Mouse (Mus musculus): ENCODE results near the gene Wdr44. TPM values are rescaled to one million over a fixed set of nuclear protein-coding genes. Genes with fewer than 3 reads are reported as not detected.
"Not testable (repeated sequence)": the region's sequence is repeated elsewhere in the genome, so short reads cannot be mapped to it uniquely, and the experiment has no call there.

The Wdr44 gene
- polyA plus RNA-seq, 1 experiment from 2014 or later, result 4.7 TPM

DNA sequence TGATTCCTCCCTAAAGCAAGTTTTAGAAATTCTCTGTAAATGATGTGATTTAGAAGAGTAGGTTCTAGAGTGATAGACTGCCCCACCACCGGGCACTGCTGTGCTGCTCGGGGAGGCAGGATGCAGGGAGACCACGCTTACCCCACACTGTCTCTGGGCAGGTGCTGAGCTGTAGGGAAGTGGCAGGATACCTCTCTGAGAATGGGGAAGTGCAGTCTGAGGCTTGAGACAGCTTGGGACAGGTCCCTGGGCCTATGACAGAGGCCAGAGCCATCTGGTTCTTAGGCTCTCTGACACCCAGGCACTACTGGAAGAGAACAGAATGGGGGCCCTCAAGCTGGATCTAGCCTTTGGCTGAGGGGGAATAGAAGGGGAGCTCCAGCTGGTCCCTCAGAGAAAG, 114.3 kb downstream of the Wdr44 start:
- Histone ChIP-seq H3K36me3 (ENCODE audit: control insufficient read depth, insufficient read depth) (no peaks in the 10 kb centered on the region), H3K9ac (ENCODE audit: low read depth, low read length) (no peak overlapping the region), H3K9me3 (replicated peaks; ENCODE audit: control insufficient read depth, low read length) (no peaks in the 10 kb centered on the region), H3K4me2 (ENCODE audit: low read depth, low read length) (no peak overlapping the region), H3K27me3 (ENCODE audit: control insufficient read depth, insufficient read depth, low read depth, low read length) (no peaks in the 10 kb centered on the region), H3K27ac (ENCODE audit: low read length) (no peak overlapping the region), H3K4me3 (ENCODE audit: low read depth, low read length) (no peak overlapping the region), H3K4me1 (ENCODE audit: control insufficient read depth, low read depth, low read length) (no peaks in the 10 kb centered on the region)
- 65% methylated on average over 3 of the region's 3 CpGs for WGBS (ENCODE audit: insufficient replicate concordance)
- ATAC-seq (ENCODE audit: low read depth), result no peak

DNA sequence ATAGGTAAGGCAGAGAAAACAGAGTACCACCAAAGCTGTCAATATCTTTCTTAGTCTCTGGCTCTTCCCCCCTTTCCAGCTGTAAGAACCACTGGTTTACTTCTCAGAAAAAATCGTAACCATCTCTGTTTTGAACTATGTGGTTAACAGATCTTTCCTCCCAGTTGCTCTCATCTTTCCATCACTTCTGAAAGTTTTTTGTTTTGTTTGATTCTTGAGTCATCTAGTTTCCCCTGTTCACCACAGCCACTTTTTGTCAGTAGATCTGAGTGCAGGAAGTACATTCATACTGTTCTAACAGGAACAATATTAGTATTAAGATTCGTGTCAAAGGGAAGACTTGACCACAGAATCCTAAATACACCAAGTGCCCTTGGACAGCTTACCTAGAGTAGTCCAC, 117.5 kb downstream of the Wdr44 start:
- H3K27me3 ChIP-seq (ENCODE audit: control insufficient read depth, insufficient read depth, low read depth, low read length), result no peaks in the 10 kb centered on the region
- H3K9me3 ChIP-seq (replicated peaks; ENCODE audit: control insufficient read depth, low read length), result no peaks in the 10 kb centered on the region
- no peak overlapping the region for H3K4me3 ChIP-seq (ENCODE audit: low read depth, low read length)
- H3K27ac ChIP-seq (ENCODE audit: low read length), result no peak overlapping the region
- no peaks in the 10 kb centered on the region for H3K4me1 ChIP-seq (ENCODE audit: control insufficient read depth, low read depth, low read length)
- 52% methylated on average over 2 of the region's 2 CpGs for WGBS (ENCODE audit: insufficient replicate concordance)
- ATAC-seq (ENCODE audit: low read depth), result no peak
- H3K36me3 ChIP-seq (ENCODE audit: control insufficient read depth, insufficient read depth), result no peaks in the 10 kb centered on the region
- H3K9ac ChIP-seq (ENCODE audit: low read depth, low read length), result no peak overlapping the region
- no peak overlapping the region for H3K4me2 ChIP-seq (ENCODE audit: low read depth, low read length)

DNA sequence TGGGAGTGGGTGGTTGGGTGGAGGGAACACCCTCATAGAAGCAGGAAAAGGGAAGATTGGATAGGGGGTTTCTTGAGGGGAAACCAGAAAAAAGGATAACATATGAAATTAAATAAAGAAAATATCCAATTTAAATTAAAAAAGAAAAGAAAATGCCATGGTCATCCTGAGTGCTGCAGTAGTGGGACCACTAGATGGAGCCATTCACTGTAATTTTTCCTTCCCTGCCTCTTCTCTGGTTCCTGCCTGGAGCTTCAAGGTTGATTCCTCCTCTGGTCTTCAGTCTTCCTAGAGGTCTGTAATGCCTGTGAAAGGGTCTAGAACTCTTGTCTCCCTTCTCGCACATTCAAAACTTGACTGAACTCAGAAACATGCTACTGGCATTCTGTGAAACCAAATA, 120.4 kb downstream of the Wdr44 start:
- H3K36me3 ChIP-seq (ENCODE audit: control insufficient read depth, insufficient read depth); H3K4me2 ChIP-seq (ENCODE audit: low read depth, low read length); H3K9ac ChIP-seq (ENCODE audit: low read depth, low read length); ATAC-seq (ENCODE audit: low read depth); H3K9me3 ChIP-seq (replicated peaks; ENCODE audit: control insufficient read depth, low read length); H3K27me3 ChIP-seq (ENCODE audit: control insufficient read depth, insufficient read depth, low read depth, low read length); H3K4me3 ChIP-seq (ENCODE audit: low read depth, low read length); H3K27ac ChIP-seq (ENCODE audit: low read length); H3K4me1 ChIP-seq (ENCODE audit: control insufficient read depth, low read depth, low read length): not testable (repeated sequence)
- WGBS (ENCODE audit: insufficient replicate concordance), result 63% methylated on average over 1 of the region's 1 CpGs

DNA sequence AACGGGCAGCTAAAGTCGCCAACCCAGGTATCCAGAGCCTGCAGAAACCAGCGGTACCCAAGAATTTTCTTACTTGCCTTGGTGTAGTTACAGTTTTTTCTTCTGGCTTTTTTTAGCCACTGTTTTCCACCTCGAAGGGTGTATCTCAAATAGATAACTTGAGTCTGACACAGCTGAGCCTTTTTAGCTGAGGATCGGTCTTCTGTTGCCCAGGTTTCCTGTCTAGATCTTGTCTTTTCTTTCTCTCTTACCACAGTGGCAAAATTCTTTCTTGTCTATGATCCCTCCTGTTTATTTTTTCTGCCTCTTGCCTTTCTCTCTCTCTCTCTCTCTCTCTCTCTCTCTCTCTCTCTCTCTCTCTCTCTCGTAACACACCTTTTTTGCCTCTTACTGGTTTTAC, 130.0 kb downstream of the Wdr44 start:
- 57% methylated on average over 6 of the region's 6 CpGs for WGBS (ENCODE audit: insufficient replicate concordance)
- H3K4me2 ChIP-seq (ENCODE audit: low read depth, low read length); ATAC-seq (ENCODE audit: low read depth); H3K9me3 ChIP-seq (replicated peaks; ENCODE audit: control insufficient read depth, low read length); H3K4me1 ChIP-seq (ENCODE audit: control insufficient read depth, low read depth, low read length); H3K27ac ChIP-seq (ENCODE audit: low read length); H3K27me3 ChIP-seq (ENCODE audit: control insufficient read depth, insufficient read depth, low read depth, low read length); H3K4me3 ChIP-seq (ENCODE audit: low read depth, low read length); H3K36me3 ChIP-seq (ENCODE audit: control insufficient read depth, insufficient read depth); H3K9ac ChIP-seq (ENCODE audit: low read depth, low read length): not testable (repeated sequence)

DNA sequence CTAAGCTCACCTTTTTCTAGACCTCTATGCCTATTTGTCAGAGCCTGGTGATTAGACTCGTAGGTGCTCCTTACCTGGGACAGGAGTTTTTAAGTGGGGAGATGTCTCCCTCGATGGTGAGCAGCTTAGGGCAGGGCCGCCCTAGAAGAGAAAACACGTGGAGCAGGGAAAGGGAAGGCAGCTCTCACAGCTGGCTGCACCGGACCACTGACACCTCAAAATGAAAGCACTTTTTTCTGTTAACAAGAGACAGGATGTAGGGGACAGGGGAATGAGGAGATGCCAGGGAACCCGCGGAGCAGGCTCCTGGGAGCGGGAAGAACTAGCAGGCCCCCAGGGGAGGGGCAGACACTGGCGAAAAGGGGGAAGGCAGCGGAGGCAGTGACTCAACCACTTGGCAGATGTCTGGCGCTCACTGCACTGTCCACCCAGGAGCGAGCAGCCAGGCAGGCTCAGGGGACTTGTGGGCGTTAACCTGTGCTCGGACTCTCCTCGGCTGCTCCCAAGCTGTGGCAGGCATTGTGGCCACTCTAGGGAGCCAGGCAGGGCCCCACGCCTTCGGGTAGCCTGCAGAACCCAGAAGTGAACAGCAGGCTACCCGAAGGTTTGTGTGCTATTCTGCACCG, 130.7 kb downstream of the Wdr44 start:
- 0 out of 2 replicates have a peak overlapping the region, but pooled peaks have one; percentile 6 for H3K4me2 ChIP-seq (ENCODE audit: low read depth, low read length)
- no peak overlapping the region for H3K27ac ChIP-seq (ENCODE audit: low read length)
- H3K9me3 ChIP-seq (replicated peaks; ENCODE audit: control insufficient read depth, low read length), result no peaks in the 10 kb centered on the region
- H3K27me3 ChIP-seq (ENCODE audit: control insufficient read depth, insufficient read depth, low read depth, low read length), result no peaks in the 10 kb centered on the region
- ATAC-seq (ENCODE audit: low read depth), result no peak
- no peak overlapping the region for H3K4me3 ChIP-seq (ENCODE audit: low read depth, low read length)
- no peak overlapping the region for H3K9ac ChIP-seq (ENCODE audit: low read depth, low read length)
- no peaks in the 10 kb centered on the region for H3K36me3 ChIP-seq (ENCODE audit: control insufficient read depth, insufficient read depth)
- WGBS (ENCODE audit: insufficient replicate concordance), result 51% methylated on average over 19 of the region's 19 CpGs
- no peaks in the 10 kb centered on the region for H3K4me1 ChIP-seq (ENCODE audit: control insufficient read depth, low read depth, low read length)

DNA sequence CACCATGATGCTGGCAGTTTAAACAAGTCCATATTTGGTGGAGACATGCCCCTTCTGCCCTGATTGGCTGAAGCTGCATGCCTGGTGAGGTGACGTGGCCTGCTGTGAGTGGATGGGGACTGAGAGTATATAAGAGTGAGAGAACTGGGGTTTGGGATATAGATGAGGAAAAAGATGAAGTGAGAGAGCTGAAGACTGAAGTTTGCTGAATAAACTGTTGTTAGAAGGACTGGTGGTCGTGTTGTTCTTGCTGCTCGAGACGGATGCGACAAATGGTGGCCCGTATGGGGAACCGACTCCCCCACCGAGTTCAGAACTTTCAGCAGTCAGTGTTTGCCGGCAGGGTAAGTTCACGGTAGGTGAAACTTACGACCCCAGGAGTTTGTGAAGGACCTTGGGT, 140.9 kb downstream of the Wdr44 start:
- not testable (repeated sequence) for H3K4me2 ChIP-seq (ENCODE audit: low read depth, low read length); H3K36me3 ChIP-seq (ENCODE audit: control insufficient read depth, insufficient read depth); H3K9ac ChIP-seq (ENCODE audit: low read depth, low read length); H3K4me3 ChIP-seq (ENCODE audit: low read depth, low read length); H3K4me1 ChIP-seq (ENCODE audit: control insufficient read depth, low read depth, low read length); ATAC-seq (ENCODE audit: low read depth); H3K27me3 ChIP-seq (ENCODE audit: control insufficient read depth, insufficient read depth, low read depth, low read length); H3K9me3 ChIP-seq (replicated peaks; ENCODE audit: control insufficient read depth, low read length); H3K27ac ChIP-seq (ENCODE audit: low read length)
- WGBS (ENCODE audit: insufficient replicate concordance), result 74% methylated on average over 11 of the region's 11 CpGs

DNA sequence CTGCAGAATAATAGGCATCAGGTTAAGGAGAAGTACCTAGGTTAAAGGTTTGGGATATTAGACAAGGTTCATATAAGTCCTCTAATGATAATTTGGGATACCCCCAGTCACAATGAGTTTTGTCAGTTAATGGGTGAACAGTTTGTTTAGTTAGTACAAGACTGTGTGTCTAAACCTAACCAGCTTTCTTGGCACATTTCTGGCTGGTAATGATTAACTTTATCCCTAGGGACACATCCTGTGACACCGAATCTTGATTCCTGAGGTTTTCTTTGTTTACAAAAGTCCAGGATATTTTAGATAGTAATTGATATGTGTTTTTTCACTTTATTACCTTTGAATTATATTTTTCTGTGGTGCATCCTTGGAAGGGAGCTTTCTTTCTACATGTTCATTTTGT, 148.1 kb downstream of the Wdr44 start:
- ATAC-seq (ENCODE audit: low read depth), result no peak
- H3K27ac ChIP-seq (ENCODE audit: low read length), result no peak overlapping the region
- H3K4me2 ChIP-seq (ENCODE audit: low read depth, low read length), result no peak overlapping the region
- 35% methylated on average over 1 of the region's 1 CpGs for WGBS (ENCODE audit: insufficient replicate concordance)
- H3K9ac ChIP-seq (ENCODE audit: low read depth, low read length), result no peak overlapping the region
- no peak overlapping the region for H3K4me3 ChIP-seq (ENCODE audit: low read depth, low read length)
- no peaks in the 10 kb centered on the region for H3K9me3 ChIP-seq (replicated peaks; ENCODE audit: control insufficient read depth, low read length)
- H3K36me3 ChIP-seq (ENCODE audit: control insufficient read depth, insufficient read depth), result no peaks in the 10 kb centered on the region
- no peaks in the 10 kb centered on the region for H3K4me1 ChIP-seq (ENCODE audit: control insufficient read depth, low read depth, low read length)
- no peaks in the 10 kb centered on the region for H3K27me3 ChIP-seq (ENCODE audit: control insufficient read depth, insufficient read depth, low read depth, low read length)

Other genes starting within 250 kb of the Wdr44 start
- gene Gm4907, start 189.5 kb downstream of the Wdr44 start, polyA plus RNA-seq (2015; fragmentation: Nextera tagmentation; extraction: Ambion mirVana), result not detected in 2 replicates